Mouse (Mus musculus) activated CD4-positive, CD25-positive, alpha-beta regulatory T cell, adult 9 weeks (primary cell): ENCODE measurements around the gene Zdhhc19. TPM values are rescaled to one million over a fixed set of nuclear protein-coding genes. Genes with fewer than 3 reads are reported as not detected.

ENCODE experiments used
- polyA plus RNA-seq: library from polyadenylated mRNA; unstranded; fragments of 100-300 nt; shearing (Covaris generic); gene quantifications from one replicate; pipeline ENCODE4 v1.2.1, GENCODE M21; 2017

Gene Zdhhc19
- not detected for polyA plus RNA-seq

DNA sequence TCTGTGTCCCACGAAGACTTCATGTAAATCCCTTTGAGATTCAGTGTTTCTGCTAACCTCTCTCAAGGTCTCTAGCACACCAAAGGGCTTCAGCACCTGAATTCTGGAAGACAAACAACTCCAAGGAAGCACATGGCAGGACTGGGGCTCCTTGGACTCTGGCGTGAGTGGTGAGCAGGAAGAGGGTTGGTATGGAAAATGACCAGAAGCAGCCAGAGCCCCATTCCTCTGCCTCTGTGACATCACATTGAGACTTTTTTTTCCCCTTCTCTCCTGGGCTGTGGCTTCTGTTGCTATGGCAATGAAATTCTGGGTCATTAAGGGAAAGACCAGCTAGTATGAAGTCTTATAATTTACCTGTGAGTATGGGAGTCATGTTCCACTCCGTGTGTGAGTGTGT is at the start of gene Zdhhc19:
Gene Zdhhc19 (plus strand): TSS at position 301 of the 400 bp plus-strand sequence.

DNA sequence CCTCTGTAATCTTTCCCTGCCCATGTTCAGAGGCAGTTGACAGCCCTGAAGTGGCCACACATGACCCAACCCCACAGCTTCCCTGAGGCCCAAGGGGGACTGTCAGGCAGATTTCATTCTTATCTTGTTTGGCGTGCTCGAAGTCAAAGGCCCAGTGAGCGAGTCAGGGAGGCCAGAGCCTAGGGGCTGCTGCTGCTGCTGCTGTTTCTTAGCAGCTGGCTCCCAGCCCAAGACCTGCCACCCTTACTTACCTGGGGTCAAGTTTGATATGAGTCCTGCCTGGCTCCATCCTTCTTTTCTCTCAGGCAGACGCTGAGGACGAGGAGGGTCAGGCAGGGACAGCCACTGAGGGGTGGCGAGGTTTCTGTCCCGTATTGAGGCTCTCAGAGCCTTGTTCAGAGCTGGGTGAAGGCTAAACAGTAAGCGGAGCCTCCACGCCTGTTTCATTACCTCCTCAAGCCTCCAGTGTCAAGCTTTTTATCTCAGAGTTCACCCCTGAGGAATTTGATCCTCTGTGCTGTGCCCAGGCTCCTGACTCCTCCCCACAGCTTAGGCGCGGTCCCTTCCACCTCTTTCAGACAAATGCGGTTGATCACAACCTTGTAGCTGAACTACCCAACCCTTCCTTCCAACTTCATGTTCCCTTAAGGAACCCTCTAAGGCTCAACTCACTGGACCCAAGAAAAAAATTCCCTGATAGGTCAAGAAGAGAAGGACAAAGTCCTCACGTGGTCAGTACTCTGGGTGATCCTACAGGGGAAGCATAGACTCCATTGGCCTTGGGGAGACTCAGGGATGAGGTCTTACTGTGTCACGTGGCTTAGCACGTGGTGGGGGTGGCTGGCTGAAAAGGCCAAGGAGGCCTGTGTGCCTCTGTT is 8.6 kb upstream of the Zdhhc19 start, which contains the start of gene Slc51a:
Gene Slc51a (minus strand): TSS at position 646 of the 878 bp plus-strand sequence.

DNA sequence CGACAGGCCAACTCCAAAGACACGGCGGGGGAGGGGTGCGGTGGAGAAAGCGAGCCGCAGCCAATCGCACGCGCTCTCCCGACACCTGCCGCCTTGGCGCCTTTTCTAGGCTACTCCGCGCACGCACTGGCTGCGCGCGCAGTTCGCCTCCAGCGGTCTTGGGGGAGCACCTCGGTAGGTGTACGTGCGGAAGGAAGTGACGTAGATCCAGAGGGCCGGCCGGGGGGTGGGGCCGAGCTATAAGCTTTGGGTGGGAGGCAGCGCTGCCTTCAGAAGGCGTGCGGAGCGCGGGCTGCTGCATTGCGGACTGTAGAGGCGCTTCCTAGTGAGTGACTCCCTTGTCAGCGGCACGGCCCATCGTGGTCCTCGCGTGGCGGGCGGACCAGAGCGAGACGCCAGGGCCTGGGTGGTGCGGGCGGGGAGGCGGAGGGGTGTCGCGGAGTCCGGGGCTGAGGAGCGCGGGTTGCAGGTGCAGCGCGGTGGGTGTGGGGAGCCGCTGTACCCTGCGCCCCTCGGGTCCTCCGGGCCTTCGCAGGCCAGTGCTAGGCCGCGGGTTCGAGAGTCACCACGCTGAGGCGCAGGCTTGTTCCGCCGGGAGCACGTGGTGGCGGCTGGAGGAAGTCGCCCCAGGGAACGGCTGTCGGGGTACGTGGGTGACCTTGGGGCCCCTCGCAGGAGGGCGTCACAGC is 112.8 kb downstream of the Zdhhc19 start, which contains the start of gene Tfrc:
Gene Tfrc (plus strand): TSS at position 209 of the 689 bp plus-strand sequence.

Other genes with a start within 250 kb of the Zdhhc19 start
- gene Fbxo45, start 249.1 kb upstream of the Zdhhc19 start, polyA plus RNA-seq = 2.4 TPM
- gene Wdr53, start 249.0 kb upstream of the Zdhhc19 start, polyA plus RNA-seq = 25.0 TPM
- not detected for gene Smco1, start 224.8 kb upstream of the Zdhhc19 start, polyA plus RNA-seq
- 14.9 TPM for gene Rnf168, start 218.8 kb upstream of the Zdhhc19 start, polyA plus RNA-seq
- 31.5 TPM for gene Ubxn7, start 164.0 kb upstream of the Zdhhc19 start, polyA plus RNA-seq
- not detected for gene Tm4sf19, start 95.8 kb upstream of the Zdhhc19 start, polyA plus RNA-seq
- 3.7 TPM for gene Tctex1d2, start 76.6 kb upstream of the Zdhhc19 start, polyA plus RNA-seq
- gene Pcyt1a, start 65.3 kb upstream of the Zdhhc19 start, polyA plus RNA-seq = 15.2 TPM
- 0.12 TPM for gene Slc51a, start 8.4 kb upstream of the Zdhhc19 start, polyA plus RNA-seq
- gene Tfrc, start 112.7 kb downstream of the Zdhhc19 start, polyA plus RNA-seq = 40.1 TPM
- 14.4 TPM for gene Tnk2, start 147.6 kb downstream of the Zdhhc19 start, polyA plus RNA-seq
- gene Muc4, start 239.6 kb downstream of the Zdhhc19 start, polyA plus RNA-seq = 0.27 TPM